Mouse (Mus musculus): ENCODE measurements around the gene Fam189a2.

The Fam189a2 gene

DNA sequence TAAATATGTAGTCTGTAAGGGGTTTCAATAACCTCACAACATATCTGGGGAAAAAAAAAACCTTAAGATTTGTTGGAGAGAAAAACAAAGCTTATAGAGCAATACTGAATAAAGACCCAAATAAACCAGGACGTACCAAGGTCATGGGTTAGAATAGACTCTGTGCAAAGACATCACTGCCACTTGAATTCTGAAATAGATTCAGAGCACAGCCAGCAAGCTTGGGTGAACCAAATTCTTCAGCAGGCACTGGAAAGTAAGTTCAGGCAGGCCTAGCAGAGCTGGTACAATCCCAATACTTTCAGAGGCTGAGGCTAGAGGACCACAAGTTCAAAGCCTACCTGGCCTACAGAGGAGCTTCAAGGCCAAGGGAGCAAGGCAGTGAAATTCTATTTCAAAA is 6.2 kb downstream of the Fam189a2 start:
- DNase-seq = no peak

DNA sequence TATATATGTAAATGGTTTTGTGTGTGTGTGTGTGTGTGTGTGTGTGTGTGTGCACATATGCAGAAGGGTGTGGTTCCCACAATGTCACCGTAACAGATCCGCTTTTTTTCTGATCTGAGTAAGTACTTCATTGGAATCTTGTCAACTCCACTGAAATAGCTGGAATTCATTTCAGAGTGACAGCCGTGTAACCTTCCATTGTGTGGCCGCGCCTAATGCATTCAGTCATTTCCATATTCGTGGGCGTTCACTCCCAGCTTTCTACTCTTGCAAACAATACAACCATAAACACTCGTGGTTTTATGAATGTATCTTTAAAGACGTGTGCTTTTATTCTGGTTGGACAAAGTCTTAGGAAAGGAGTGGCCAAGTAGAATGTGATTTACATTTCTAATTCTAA is 6.7 kb downstream of the Fam189a2 start:
- no peak for DNase-seq

DNA sequence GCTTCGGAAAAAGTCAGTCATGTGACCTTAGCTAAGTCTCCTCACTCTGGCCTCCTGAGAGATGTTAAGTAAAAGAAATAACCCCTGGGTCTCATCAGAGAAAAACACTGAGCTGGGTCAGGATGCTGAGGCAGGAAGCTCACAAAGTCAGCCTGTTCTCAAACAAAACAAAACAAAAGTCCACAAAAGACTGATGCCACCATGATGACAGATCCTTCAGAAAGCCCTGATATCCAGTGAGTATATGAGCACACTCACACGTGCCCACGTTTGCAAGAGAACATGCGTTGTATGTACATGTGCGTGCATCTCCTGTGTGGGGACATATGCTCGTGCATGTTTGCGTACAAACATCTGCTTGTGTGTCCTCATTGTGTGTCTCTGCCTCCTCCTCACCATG is 7.5 kb downstream of the Fam189a2 start:
- DNase-seq = no peak

DNA sequence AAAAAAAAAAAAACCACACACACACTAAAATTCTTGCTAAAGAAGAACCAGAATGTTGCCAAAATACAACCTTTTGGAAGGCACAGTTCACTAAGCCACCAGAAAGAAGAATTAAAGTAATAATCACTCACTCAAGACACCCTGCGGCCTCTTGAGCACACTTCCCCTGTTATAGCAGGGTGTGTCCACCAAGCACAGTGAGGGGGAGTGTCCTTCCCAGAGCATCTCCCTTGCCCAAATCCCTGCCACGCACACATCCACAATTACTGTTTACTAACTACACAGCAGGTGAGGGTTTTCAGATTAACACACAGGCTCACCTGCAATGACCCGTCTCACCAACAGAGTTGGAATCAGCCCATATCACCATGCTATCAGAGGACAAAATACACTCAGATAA is 8.0 kb downstream of the Fam189a2 start:
- no peak for DNase-seq

DNA sequence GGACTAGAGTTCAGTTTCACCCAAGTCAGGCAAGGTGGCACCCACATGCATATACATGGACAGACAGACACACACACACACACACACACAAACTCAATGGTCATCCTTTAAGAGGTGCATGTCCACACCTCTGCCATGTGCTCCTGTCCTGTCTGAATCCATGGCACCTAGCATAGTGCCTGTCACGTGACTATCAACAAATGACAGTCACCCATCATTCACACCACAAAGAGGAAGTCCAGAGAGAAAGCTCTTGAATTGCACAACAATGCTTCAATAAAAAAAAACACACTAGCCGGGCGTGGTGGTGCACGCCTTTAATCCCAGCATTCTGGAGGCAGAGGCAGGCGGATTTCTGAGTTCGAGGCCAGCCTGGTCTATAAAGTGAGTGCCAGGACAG is 8.5 kb downstream of the Fam189a2 start:
- no peak for DNase-seq

DNA sequence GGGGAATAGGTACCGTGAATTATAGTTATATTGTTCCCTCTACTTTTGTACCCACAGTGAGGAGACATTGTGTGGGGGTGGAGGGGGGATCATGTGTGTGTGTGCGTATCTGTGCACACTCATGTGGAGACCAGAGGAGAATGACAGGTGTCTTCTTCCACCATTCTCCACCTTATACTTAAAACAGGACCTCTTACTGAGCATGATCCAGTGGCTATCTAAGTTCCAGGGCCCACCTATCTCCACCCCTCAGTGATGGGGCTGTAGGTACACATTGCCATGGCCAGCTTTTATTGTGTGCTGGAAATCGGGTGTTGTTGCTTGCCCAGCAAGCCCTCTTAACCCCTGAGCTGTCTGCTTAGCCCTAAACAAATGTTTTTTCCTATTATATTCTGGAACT is 10.1 kb downstream of the Fam189a2 start:
- DNase-seq = no peak

DNA sequence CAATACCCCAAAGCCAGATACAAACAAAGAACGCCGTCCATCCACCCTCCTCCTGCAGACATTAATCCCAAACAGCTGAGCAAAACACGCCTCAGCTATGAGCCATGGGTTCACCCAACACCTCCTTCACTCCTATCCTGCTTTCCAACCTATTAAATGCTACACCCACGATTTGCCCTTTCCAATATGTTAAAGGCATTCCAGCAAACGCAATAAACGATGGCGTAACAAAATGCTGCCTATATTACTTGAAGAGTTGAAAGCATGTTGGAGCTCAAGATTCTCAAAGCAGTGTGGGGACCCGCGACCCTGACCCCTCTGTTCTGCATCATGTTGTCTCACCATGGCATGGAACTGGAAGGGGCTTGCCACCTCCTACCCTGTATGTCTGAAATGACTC is 11.2 kb downstream of the Fam189a2 start:
- DNase-seq = no peak

DNA sequence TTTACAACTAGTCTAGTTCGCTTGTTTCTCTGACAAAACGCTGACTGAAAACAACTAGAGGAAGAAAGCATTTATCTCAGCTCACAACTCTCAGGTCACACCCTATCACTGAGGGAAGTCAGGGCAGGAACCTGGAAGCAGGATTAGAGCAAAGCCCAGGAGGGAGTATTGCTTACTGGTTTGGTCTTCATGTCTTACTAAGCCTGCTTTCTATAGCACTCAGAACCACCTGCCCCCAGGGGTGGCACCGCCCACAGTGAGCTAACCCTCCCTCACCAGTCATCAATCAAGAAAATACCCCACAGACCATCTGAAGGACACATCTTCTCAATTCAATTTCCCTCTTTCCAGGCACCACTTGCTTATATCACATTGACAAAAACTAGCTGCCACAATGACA is 12.4 kb downstream of the Fam189a2 start:
- no peak for DNase-seq

DNA sequence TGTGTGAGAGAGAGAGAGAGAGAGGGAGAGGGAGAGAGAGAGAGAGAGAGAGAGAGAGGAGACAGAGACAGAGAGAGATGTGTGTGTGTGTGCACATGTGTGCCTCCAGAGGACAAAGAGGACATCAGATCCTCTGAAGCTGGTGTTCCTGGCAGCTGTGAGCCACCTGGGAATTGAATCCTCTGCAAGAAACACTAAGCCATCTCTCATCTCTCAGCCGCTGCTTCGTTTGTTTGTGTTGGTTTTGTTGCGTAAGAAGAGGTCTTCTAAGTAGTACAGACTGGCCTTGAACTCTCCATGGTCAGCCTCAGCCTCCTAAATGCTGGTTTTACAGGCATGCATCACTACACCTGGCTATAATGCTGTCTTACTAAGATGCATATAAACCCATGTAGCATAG is 12.9 kb downstream of the Fam189a2 start:
- no peak for DNase-seq

DNA sequence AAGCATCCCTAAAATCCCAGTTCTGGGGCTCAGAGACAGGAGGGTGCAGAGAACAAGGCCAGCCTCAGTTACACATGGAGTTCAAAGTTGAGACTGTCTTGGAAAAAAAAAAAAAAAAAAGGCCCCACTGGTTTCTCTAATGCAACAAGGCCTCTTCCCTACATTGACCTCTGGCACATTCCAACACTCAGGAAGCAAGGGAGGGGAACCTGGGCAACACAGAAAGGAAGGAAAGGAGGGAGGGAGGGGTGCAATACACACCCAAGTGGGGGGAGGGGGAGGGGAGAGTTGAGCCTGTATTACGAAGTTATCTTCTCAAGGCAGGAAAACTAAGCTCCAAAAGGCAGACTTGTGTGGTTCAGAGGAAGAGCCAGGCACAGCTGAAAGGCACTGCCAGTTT is 13.4 kb downstream of the Fam189a2 start:
- DNase-seq = peak; percentile 56 to 59

DNA sequence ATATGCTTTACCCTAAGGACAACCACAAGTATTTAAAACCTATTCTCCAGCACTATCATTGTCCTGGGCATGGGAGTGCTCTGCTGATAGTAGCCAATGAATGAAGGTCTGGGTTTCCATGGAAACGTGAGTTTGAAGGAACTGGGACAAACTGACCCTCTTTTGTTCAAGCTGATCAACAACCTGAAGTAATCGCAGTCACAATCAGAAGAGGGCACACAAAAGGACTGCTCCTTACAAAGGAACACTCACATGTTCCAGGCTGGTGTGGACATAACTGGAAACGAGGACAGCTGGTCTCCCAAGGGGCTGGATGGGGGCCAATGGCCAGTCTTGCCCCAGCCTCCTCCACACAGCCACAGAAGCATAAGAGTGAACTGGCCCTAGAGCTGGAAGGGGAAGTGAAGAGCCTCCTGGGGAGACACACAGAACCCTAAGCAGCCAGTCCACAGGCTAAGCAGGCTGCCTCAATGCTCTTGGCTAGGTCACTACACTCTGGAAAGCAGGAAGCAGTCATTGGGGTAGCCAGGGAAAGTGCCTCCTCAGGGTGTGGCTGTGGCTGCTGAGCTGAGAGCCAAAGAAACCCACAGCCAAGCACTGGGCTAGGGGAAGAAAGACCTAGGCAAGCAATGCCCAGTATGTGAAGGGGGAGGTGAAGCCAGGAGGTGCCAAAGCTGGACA is 14.0 kb downstream of the Fam189a2 start:
- DNase-seq = peak; percentile 70 to 83

DNA sequence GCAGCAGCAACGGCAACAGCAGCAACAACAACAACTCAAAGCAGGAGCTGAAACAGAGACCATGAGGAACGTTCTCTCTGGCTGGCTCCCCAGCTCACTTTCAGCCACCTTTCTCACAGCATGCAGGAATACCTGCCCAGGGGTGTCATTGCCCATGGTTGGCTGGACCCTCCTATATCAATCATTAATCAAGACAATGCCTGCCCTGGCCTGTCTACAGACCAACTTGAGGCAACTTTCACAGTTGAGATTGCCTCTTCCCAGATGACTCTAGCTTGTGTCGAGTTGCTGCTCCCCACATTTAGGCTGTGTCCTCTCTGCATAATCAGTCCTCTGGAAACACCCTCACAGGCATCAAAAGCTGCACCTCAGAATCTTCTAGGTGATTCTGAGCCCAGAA is 17.6 kb downstream of the Fam189a2 start:
- no peak for DNase-seq

DNA sequence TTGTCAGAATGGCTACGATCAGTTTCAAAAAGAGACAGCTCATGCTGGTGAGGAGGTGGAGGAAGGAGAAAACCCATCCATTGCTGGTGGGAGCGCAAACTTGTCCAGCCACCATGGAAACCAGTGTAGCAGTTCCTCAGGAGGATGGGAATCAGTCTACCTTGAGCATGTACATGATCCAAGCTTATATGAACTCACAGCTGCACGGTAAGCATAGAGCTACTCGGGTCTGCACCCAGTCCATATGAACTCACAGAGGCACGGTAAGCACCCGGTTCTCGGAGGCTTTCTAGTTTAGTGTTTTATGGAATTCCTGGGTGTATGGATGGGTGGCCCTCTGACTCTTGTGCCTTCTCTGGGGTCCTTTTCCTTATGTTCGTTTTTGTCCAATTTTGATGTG is 18.3 kb downstream of the Fam189a2 start:
- no peak for DNase-seq

DNA sequence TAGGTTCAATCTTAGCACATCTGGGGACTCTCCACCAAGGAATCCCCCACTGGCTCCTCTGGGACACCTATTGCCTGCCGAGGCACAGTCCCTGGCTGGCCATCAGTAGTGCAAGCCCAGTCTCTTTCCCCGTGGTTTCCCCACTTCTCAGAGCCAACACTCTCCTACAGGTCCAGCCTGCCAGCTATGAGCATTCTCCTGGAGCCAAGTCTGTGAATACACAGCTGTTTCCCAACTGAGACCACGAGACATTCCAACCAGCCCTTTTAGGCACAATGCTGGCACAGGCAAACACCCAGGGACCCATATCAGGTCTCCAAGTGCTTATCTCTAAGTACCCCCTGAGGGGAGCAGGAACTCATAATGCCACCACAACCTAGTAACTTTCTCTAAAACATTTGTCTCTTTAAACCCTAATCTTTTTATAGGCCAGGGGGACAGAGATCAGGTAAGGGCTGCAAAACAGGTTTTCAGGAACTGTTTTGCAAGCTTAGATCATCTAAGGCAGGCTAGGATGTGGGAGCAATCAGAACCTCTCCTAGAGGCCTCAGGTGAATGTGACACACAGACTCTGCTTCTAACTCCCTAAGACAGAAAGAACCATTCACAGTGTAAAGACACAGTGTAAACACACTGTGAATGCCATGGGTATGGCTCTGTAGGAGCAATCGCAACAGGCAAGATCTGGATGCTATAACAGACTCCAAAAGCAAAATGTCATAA is 23.0 kb downstream of the Fam189a2 start:
- DNase-seq = peak; percentile 46 to 64

DNA sequence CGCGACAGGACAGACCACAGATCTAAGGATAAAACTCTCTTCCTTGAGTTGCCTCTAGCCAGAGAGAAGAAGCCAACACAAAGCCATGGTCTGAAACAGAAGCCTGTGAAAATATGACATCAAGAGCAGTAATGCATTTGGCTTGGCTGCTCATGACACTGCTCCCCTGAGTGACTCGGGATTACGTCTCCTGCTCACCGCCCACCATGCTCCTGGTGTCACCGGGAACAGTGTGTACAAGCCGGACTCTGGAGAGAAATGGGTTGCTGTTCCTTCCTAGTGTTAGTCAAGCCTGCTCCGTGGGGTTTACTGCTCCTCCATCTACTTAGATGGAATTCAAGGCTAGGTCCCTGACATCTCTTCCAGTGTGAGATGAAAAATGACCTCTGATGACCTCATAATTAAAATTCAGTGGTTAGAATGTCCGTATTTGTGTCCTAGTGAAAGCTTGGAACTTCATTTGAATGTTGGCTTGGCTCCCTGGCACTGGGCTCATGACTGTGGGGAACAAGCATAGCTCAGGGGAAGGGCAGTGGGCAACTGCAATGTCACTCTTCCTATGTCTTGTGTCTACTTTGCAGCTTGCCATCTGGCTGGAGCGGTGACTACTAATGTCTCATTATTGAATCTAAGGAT is 23.7 kb downstream of the Fam189a2 start:
- no peak for DNase-seq

DNA sequence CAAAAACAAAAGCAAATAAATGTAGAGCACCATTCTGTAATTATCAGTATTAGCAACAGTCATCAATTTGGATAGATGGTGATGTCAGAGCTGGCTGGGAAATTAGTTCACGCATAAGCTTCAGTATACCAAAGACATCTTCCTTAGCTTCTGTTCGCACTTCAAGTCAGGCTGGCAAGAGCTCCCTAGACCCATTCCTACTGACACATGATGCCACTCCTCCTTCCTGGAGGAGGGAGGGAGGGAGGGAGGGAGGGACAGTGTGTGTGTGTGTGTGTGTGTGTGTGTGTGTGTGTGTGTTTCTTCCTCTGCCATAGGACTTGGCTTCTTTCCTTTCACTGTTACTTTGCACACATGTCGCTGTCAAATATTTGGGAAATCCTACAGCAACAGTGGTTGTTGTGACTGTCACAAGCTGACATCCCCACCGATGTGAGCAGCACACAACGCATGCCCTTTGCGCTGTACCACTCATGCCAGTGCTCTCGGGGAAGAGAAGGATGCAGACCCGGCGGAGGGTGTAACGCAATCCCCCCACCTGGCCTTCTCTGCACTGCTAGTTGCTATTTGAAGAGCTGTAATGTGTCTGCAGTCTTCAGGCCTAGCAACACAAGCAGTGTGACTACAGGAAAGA is 34.9 kb downstream of the Fam189a2 start:
- DNase-seq = no peak

DNA sequence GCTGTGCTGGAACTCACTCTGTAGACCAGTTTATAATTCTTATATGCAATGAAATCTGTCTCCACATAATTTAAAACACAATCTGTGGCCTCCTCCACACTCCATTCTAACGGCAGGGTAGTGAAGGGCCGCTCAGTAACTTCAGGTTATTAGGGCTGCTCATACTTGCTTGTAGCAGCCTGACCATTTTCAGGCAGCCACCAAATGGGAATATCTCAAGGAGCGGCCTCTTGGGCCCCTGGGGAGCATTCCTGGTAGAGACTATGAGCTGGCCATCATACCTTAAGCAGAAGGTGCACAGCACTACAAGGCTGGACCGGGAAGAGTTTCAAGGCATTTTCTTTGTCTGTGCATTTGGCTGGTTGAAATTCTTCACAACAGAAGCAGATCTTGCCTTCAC is 42.7 kb downstream of the Fam189a2 start:
- DNase-seq = no peak

DNA sequence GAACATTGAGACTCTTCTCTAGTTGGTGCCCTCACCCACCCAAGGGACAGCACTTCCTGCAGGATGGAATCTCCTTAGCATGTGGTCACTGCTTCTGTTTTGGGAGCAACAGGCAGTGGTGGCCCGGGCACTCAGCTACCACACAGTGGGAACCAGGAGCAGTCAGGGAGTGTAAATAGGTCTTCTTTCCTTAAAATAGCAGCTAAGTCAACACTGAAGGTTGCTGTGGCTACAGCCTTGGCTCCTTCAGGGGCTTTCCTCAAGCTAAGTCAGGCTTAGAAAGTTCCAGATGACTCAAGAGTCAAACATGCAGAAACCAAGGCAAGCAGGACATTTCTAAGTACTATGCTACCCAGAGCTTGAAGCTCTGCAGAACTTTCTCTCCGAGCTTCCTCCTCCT is 43.5 kb downstream of the Fam189a2 start:
- no peak for DNase-seq

DNA sequence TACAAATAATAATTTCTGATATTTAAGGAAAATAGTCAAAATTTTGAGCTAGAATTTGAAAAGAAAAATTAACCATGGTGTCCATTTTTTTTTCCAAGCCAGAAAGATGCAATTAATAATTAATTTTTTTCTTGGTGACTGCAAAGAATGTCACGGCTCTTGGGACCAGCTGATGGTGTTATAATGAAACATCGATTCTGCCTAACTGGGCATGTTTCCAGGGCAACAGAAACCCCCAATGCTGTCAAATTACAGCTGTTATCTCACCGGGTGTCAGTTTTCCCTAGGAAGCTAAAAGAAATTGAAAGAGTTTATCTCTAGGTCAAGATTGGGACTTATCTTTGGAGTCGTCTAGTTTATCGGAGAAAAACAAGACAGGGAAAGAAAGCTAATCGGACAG is 46.6 kb downstream of the Fam189a2 start:
- no peak for DNase-seq

DNA sequence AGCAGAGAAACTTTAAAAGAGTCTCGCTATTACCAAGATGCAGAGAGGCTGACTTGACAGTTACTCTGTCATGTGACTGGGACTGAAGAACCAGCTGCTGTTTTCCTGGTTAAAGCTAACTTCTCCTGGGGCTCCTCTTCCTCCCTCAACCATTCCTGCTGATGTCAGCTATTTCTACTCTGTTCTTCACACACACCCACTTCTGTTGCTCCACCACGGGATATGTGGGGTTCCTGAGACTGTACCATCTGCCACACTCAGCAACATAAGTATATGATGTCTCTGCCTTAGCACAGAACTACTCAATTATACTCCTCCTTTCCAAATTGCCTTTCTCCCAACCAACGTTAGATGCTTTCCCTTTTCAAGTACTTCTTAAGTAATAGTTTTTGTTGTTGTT is 50.2 kb downstream of the Fam189a2 start:
- DNase-seq = no peak

DNA sequence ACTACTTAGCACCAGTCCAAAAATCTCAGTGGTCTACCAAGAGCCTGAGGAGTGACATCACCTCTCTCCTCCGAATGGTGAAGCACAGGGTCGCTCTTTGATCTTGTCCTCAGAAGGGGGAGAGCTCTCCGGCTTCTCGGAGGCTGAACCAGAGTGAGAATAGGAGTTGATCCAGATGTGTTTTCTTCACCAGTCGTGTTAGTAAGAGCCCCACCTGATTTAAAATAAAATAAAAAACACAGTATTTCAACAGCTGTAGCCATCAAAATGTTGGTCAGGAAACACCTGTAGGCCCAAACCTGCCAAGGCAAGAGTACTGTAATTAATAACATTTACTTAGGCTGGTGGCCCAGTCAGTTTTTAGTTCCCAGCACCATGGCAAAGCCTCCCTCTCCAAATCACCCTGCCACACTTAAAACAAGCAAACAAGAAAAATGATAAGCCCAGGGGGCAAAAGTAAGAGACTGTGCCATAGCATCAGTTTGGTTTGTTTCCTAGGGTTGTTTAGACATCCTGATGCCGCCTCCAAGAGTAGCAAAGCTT is 52.8 kb downstream of the Fam189a2 start:
- no peak for DNase-seq

DNA sequence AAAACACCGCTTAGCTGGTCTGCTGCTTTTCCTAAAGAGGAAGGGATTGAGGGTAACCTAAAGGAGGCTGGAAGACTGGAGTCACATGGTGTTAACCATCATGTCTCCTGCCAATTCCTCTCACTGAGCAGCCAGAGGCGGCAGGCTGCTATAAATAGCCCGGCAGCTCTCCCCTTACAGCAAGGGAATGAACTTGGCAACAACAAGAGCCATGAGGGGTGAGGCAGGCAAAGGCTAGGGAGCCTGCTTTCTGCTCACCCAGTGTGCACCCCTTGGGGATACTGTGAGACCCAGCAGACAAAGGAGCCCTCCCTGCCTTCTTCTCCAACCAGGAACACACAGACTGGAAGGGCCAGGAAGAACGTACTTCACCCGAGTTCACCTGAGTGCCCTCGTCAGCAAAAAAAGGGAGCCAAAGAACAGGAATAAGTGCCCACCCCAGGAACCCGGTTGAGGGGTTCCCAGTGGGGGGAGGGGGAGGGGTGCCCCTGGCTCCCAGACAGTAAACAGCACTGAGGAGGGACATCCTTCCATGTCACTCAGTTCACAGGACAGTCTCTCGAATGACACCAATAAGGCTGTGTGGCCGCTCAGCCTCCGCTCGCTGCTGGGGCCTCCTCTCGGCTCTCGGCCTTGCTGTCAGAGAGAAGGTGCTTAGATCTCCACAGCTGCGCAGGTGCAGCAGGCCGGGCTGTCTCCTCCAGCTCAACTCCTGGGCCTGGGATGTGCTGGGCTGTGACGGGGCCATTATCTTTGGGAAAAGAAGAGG is 57.8 kb downstream of the Fam189a2 start:
- DNase-seq = peak; percentile 58 to 85

DNA sequence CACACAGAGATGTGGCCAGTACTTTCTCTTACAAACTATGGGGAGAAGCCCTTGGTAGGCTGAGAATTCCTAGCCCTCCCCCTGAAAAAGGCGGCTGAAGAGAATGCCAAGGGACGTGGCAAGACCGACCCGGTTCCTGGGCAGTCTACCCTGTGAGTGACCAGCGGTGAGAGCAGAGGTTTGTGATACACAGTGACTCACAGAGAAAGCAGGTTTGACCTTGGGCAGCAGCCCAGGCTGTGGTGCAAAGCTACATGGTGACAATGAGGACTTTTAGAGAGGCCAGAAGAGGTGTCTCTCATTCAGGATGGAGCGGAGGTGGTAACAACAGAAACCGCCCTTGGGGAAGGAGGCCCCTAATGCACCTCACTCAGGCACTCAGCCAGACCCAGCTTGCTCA is 59.4 kb downstream of the Fam189a2 start:
- DNase-seq = no peak

All from lung, postnatal 4 days (tissue).